Mouse (Mus musculus): Measurements from ENCODE around the gene Slamf7. TPM values are rescaled to one million over a fixed set of nuclear protein-coding genes. Genes with fewer than 3 reads are reported as not detected.
A peak's percentile ranks its signal among the peaks of the same experiment; 100 is the strongest.

Gene Slamf7
- polyA plus RNA-seq, 1 experiment from 2014 or later: 1.9 TPM

GRCm38 (mm10) chr1:171647716-171648115 lies 5.1 kb downstream of the Slamf7 start:
- whole genome bisulfite sequencing (ENCODE audit: insufficient replicate concordance): 61% methylated on average over 5 of the region's 5 CpGs
- no peak overlapping the region for H3K9ac ChIP-seq (ENCODE audit: low read depth, low read length)
- H3K4me3 ChIP-seq (ENCODE audit: low read depth, low read length): no peak overlapping the region
- H3K27ac ChIP-seq (ENCODE audit: low read length): no peak overlapping the region
- H3K4me1 ChIP-seq (ENCODE audit: control insufficient read depth, low read depth, low read length): peaks cover 4% of the 10 kb centered on the region; the same call in 1 of the 2 replicates
- no peak for ATAC-seq (ENCODE audit: low read depth)
- no peaks in the 10 kb centered on the region for H3K27me3 ChIP-seq (ENCODE audit: control insufficient read depth, insufficient read depth, low read depth, low read length)
- H3K4me2 ChIP-seq (ENCODE audit: low read depth, low read length): no peak overlapping the region
- no peaks in the 10 kb centered on the region for H3K9me3 ChIP-seq (replicated peaks; ENCODE audit: control insufficient read depth, low read length)
- no peaks in the 10 kb centered on the region for H3K36me3 ChIP-seq (ENCODE audit: control insufficient read depth, insufficient read depth)

- H3K4me2 ChIP-seq (ENCODE audit: low read depth, low read length): no peak overlapping the region
- peaks cover 4% of the 10 kb centered on the region; the same call in 1 of the 2 replicates for H3K4me1 ChIP-seq (ENCODE audit: control insufficient read depth, low read depth, low read length)
- H3K9me3 ChIP-seq (replicated peaks; ENCODE audit: control insufficient read depth, low read length): no peaks in the 10 kb centered on the region
- H3K4me3 ChIP-seq (ENCODE audit: low read depth, low read length): no peak overlapping the region
- no peak for ATAC-seq (ENCODE audit: low read depth)
- no peaks in the 10 kb centered on the region for H3K36me3 ChIP-seq (ENCODE audit: control insufficient read depth, insufficient read depth)
- no peak overlapping the region for H3K27ac ChIP-seq (ENCODE audit: low read length)
- no peak overlapping the region for H3K9ac ChIP-seq (ENCODE audit: low read depth, low read length)
- H3K27me3 ChIP-seq (ENCODE audit: control insufficient read depth, insufficient read depth, low read depth, low read length): no peaks in the 10 kb centered on the region
- WGBS (ENCODE audit: insufficient replicate concordance): 42% methylated on average over 5 of the region's 5 CpGs
Observed at GRCm38 (mm10) chr1:171646429-171646940, 6.3 kb downstream of the Slamf7 start.

GRCm38 (mm10) chr1:171643612-171644011 lies 9.2 kb downstream of the Slamf7 start:
- WGBS (ENCODE audit: insufficient replicate concordance): 26% methylated on average over 7 of the region's 7 CpGs
- Histone ChIP-seq H3K27ac (ENCODE audit: low read length) (no peak overlapping the region), H3K4me3 (ENCODE audit: low read depth, low read length) (no peak overlapping the region), H3K36me3 (ENCODE audit: control insufficient read depth, insufficient read depth) (no peaks in the 10 kb centered on the region), H3K27me3 (ENCODE audit: control insufficient read depth, insufficient read depth, low read depth, low read length) (no peaks in the 10 kb centered on the region), H3K4me2 (ENCODE audit: low read depth, low read length) (no peak overlapping the region), H3K9me3 (replicated peaks; ENCODE audit: control insufficient read depth, low read length) (no peaks in the 10 kb centered on the region), H3K4me1 (ENCODE audit: control insufficient read depth, low read depth, low read length) (peaks cover 4% of the 10 kb centered on the region; the same call in 1 of the 2 replicates), H3K9ac (ENCODE audit: low read depth, low read length) (no peak overlapping the region)
- ATAC-seq (ENCODE audit: low read depth): peak; percentile 81

GRCm38 (mm10) chr1:171640796-171641195 lies 12.0 kb downstream of the Slamf7 start:
- Histone ChIP-seq H3K4me3 (ENCODE audit: low read depth, low read length) (no peak overlapping the region), H3K27ac (ENCODE audit: low read length) (no peak overlapping the region), H3K27me3 (ENCODE audit: control insufficient read depth, insufficient read depth, low read depth, low read length) (no peaks in the 10 kb centered on the region), H3K9ac (ENCODE audit: low read depth, low read length) (no peak overlapping the region), H3K36me3 (ENCODE audit: control insufficient read depth, insufficient read depth) (no peaks in the 10 kb centered on the region), H3K9me3 (replicated peaks; ENCODE audit: control insufficient read depth, low read length) (no peaks in the 10 kb centered on the region), H3K4me1 (ENCODE audit: control insufficient read depth, low read depth, low read length) (peaks cover 4% of the 10 kb centered on the region; the same call in 1 of the 2 replicates), H3K4me2 (ENCODE audit: low read depth, low read length) (no peak overlapping the region)
- ATAC-seq (ENCODE audit: low read depth): no peak
- WGBS (ENCODE audit: insufficient replicate concordance): 73% methylated on average over 6 of the region's 6 CpGs

- no peaks in the 10 kb centered on the region for H3K27me3 ChIP-seq (ENCODE audit: control insufficient read depth, insufficient read depth, low read depth, low read length)
- H3K4me3 ChIP-seq (ENCODE audit: low read depth, low read length): no peak overlapping the region
- no peak for ATAC-seq (ENCODE audit: low read depth)
- H3K9ac ChIP-seq (ENCODE audit: low read depth, low read length): no peak overlapping the region
- no peak overlapping the region for H3K27ac ChIP-seq (ENCODE audit: low read length)
- 41% methylated on average over 2 of the region's 2 CpGs for WGBS (ENCODE audit: insufficient replicate concordance)
- peaks cover 3% of the 10 kb centered on the region; the same call in 1 of the 2 replicates for H3K4me1 ChIP-seq (ENCODE audit: control insufficient read depth, low read depth, low read length)
- no peaks in the 10 kb centered on the region for H3K9me3 ChIP-seq (replicated peaks; ENCODE audit: control insufficient read depth, low read length)
- H3K4me2 ChIP-seq (ENCODE audit: low read depth, low read length): no peak overlapping the region
- H3K36me3 ChIP-seq (ENCODE audit: control insufficient read depth, insufficient read depth): no peaks in the 10 kb centered on the region
Observed at GRCm38 (mm10) chr1:171638686-171639085, 14.1 kb downstream of the Slamf7 start.

- Histone ChIP-seq H3K27ac (ENCODE audit: low read length) (no peak overlapping the region), H3K4me1 (ENCODE audit: control insufficient read depth, low read depth, low read length) (no peaks in the 10 kb centered on the region), H3K4me3 (ENCODE audit: low read depth, low read length) (no peak overlapping the region), H3K27me3 (ENCODE audit: control insufficient read depth, insufficient read depth, low read depth, low read length) (no peaks in the 10 kb centered on the region), H3K9ac (ENCODE audit: low read depth, low read length) (no peak overlapping the region), H3K36me3 (ENCODE audit: control insufficient read depth, insufficient read depth) (no peaks in the 10 kb centered on the region), H3K4me2 (ENCODE audit: low read depth, low read length) (no peak overlapping the region), H3K9me3 (replicated peaks; ENCODE audit: control insufficient read depth, low read length) (no peaks in the 10 kb centered on the region)
- ATAC-seq (ENCODE audit: low read depth): no peak
- WGBS (ENCODE audit: insufficient replicate concordance): 59% methylated on average over 8 of the region's 8 CpGs
Observed at GRCm38 (mm10) chr1:171637101-171637500, 15.7 kb downstream of the Slamf7 start.

GRCm38 (mm10) chr1:171635696-171636095 lies 17.1 kb downstream of the Slamf7 start:
- H3K4me3 ChIP-seq (ENCODE audit: low read depth, low read length): no peak overlapping the region
- H3K4me2 ChIP-seq (ENCODE audit: low read depth, low read length): no peak overlapping the region
- no peaks in the 10 kb centered on the region for H3K4me1 ChIP-seq (ENCODE audit: control insufficient read depth, low read depth, low read length)
- H3K27ac ChIP-seq (ENCODE audit: low read length): no peak overlapping the region
- no peak for ATAC-seq (ENCODE audit: low read depth)
- no peaks in the 10 kb centered on the region for H3K27me3 ChIP-seq (ENCODE audit: control insufficient read depth, insufficient read depth, low read depth, low read length)
- WGBS (ENCODE audit: insufficient replicate concordance): 41% methylated on average over 6 of the region's 6 CpGs
- H3K36me3 ChIP-seq (ENCODE audit: control insufficient read depth, insufficient read depth): no peaks in the 10 kb centered on the region
- no peak overlapping the region for H3K9ac ChIP-seq (ENCODE audit: low read depth, low read length)
- H3K9me3 ChIP-seq (replicated peaks; ENCODE audit: control insufficient read depth, low read length): no peaks in the 10 kb centered on the region

GRCm38 (mm10) chr1:171631447-171631846 lies 21.4 kb downstream of the Slamf7 start:
- ATAC-seq (ENCODE audit: low read depth): no peak
- 39% methylated on average over 2 of the region's 2 CpGs for WGBS (ENCODE audit: insufficient replicate concordance)
- H3K9me3 ChIP-seq (replicated peaks; ENCODE audit: control insufficient read depth, low read length): no peaks in the 10 kb centered on the region
- no peak overlapping the region for H3K4me2 ChIP-seq (ENCODE audit: low read depth, low read length)
- H3K4me3 ChIP-seq (ENCODE audit: low read depth, low read length): no peak overlapping the region
- H3K9ac ChIP-seq (ENCODE audit: low read depth, low read length): no peak overlapping the region
- no peaks in the 10 kb centered on the region for H3K36me3 ChIP-seq (ENCODE audit: control insufficient read depth, insufficient read depth)
- no peak overlapping the region for H3K27ac ChIP-seq (ENCODE audit: low read length)
- no peaks in the 10 kb centered on the region for H3K27me3 ChIP-seq (ENCODE audit: control insufficient read depth, insufficient read depth, low read depth, low read length)
- H3K4me1 ChIP-seq (ENCODE audit: control insufficient read depth, low read depth, low read length): no peaks in the 10 kb centered on the region

GRCm38 (mm10) chr1:171630912-171631311 lies 21.9 kb downstream of the Slamf7 start:
- no peaks in the 10 kb centered on the region for H3K36me3 ChIP-seq (ENCODE audit: control insufficient read depth, insufficient read depth)
- no peak overlapping the region for H3K9ac ChIP-seq (ENCODE audit: low read depth, low read length)
- H3K27ac ChIP-seq (ENCODE audit: low read length): no peak overlapping the region
- WGBS (ENCODE audit: insufficient replicate concordance): 66% methylated on average over 4 of the region's 4 CpGs
- no peak overlapping the region for H3K4me2 ChIP-seq (ENCODE audit: low read depth, low read length)
- H3K4me1 ChIP-seq (ENCODE audit: control insufficient read depth, low read depth, low read length): no peaks in the 10 kb centered on the region
- no peaks in the 10 kb centered on the region for H3K9me3 ChIP-seq (replicated peaks; ENCODE audit: control insufficient read depth, low read length)
- no peak for ATAC-seq (ENCODE audit: low read depth)
- no peaks in the 10 kb centered on the region for H3K27me3 ChIP-seq (ENCODE audit: control insufficient read depth, insufficient read depth, low read depth, low read length)
- H3K4me3 ChIP-seq (ENCODE audit: low read depth, low read length): no peak overlapping the region

Data from liver, embryonic 16.5 days (tissue).